In genomic region chr10:66814565-66815201, GRCm38 (mm10) we compare ENCODE assay signal across 8 mouse cellular contexts.
DNase-seq lines count a peak whose midpoint lies in the region; ATAC-seq lines count a peak whose summit lies in the region.

No protein-coding gene starts in this region.

- H3K9me3 ChIP-seq in heart, embryonic 12.5 days (replicated peaks), result no peaks in the 10 kb centered on the region
- H3K9me3 ChIP-seq in kidney, embryonic 16.5 days (ENCODE audit: low read length), result no peaks in the 10 kb centered on the region

- H3K4me2 ChIP-seq in heart, embryonic 12.5 days, result peak overlapping the region; percentile 48
- H3K4me2 ChIP-seq in kidney, embryonic 16.5 days (replicated peaks; ENCODE audit: low read depth, low read length), result peak overlapping the region; percentile 45

- DNase-seq in A20 (ENCODE audit: low read depth, low spot score), result peak; percentile 87
- DNase-seq in brain, adult 2 months (ENCODE audit: low read depth, low spot score), result peak; percentile 95
- peak; percentile 33 for DNase-seq in fat pad, adult 2 months (ENCODE audit: extremely low read depth, low read depth, low spot score)
- DNase-seq in liver, result peak; percentile 67
- peak; percentile 70 for DNase-seq in splenic B cell, adult 2 months (ENCODE audit: low read depth, low spot score)

- no peak overlapping the region for H3K27ac ChIP-seq in heart, embryonic 12.5 days (ENCODE audit: poor library complexity, severe bottlenecking)
- H3K27ac ChIP-seq in kidney, embryonic 16.5 days (ENCODE audit: low read length), result no peak overlapping the region

- peaks cover 5% of the 10 kb centered on the region; the same call in 1 of the 2 replicates for H3K27me3 ChIP-seq in heart, embryonic 12.5 days (replicated peaks)
- H3K27me3 ChIP-seq in kidney, embryonic 16.5 days (ENCODE audit: insufficient read depth, low read length), result peaks cover 7% of the 10 kb centered on the region; the same call in 1 of the 2 replicates
- no peaks in the 10 kb centered on the region; the same call in 1 of the 2 replicates for H3K27me3 ChIP-seq in splenic B cell, adult 2 months (ENCODE audit: control insufficient read depth, insufficient read depth, low read length, poor library complexity, severe bottlenecking)

- ATAC-seq in heart, embryonic 12.5 days (ENCODE audit: insufficient number of reproducible peaks, low FRiP score), result 0 out of 2 replicates have a peak, but pooled peaks have one; percentile 30
- peak; percentile 84 for ATAC-seq in kidney, embryonic 16.5 days (ENCODE audit: low FRiP score, low TSS enrichment)
- ATAC-seq in monocyte, adult 5-6 weeks (replicated peaks; ENCODE audit: insufficient number of reproducible peaks, low FRiP score, low TSS enrichment, poor library complexity, severe bottlenecking), result peak; percentile 71; the same call in 1 of the 2 replicates

- peaks cover 23% of the 10 kb centered on the region for H3K4me1 ChIP-seq in heart, embryonic 12.5 days (replicated peaks)
- H3K4me1 ChIP-seq in kidney, embryonic 16.5 days (ENCODE audit: insufficient read depth, low read length), result no peaks in the 10 kb centered on the region

- H3K9ac ChIP-seq in heart, embryonic 12.5 days, result no peak overlapping the region
- no peak overlapping the region for H3K9ac ChIP-seq in kidney, embryonic 16.5 days (replicated peaks; ENCODE audit: low read length)

- WGBS in heart, embryonic 12.5 days, result 9% methylated on average over 16 of the region's 16 CpGs
- 8% methylated on average over 16 of the region's 16 CpGs for WGBS in kidney, embryonic 16.5 days

- no peak overlapping the region for H3K4me3 ChIP-seq in heart, embryonic 12.5 days
- H3K4me3 ChIP-seq in kidney, embryonic 16.5 days (ENCODE audit: low read length), result peak overlapping the region; percentile 30

- no peaks in the 10 kb centered on the region for H3K36me3 ChIP-seq in heart, embryonic 12.5 days
- H3K36me3 ChIP-seq in kidney, embryonic 16.5 days (ENCODE audit: insufficient read depth, low read length), result no peaks in the 10 kb centered on the region
- no peaks in the 10 kb centered on the region for H3K36me3 ChIP-seq in splenic B cell, adult 2 months (ENCODE audit: control insufficient read depth, insufficient read depth, low read length, poor library complexity, severe bottlenecking)

Comparison
In these comparisons a context has a peak if more than half of its experiments do, and no peak if none do; other contexts are left out.
1. DNase-seq: peak in every context shown above with its lines; median percentile 95 in brain, adult 2 months; 87 in A20; 70 in splenic B cell, adult 2 months; 67 in liver; 33 in fat pad, adult 2 months.
2. ATAC-seq: peak in every context shown above with its lines; median percentile 84 in kidney, embryonic 16.5 days; 71 in monocyte, adult 5-6 weeks; 30 in heart, embryonic 12.5 days.